Mouse (Mus musculus) MEL (cell line): Measurements from ENCODE around the gene Surf2.

Source experiments
- CHD2 ChIP-seq: IDR thresholded peaks from 2 replicates; pipeline ENCODE4 v1.6.1; 2011; ENCODE audit warnings: low read length, improper control_type of control experiment
- CTCF ChIP-seq, 3 experiments: IDR thresholded peaks in 2 of 3; conservative IDR thresholded peaks in 1 of 3; 2 replicates each; pipeline ENCODE4 v1.5.1; 2011 to 2012; ENCODE audit warnings: low read length in 3 of 3, low read depth in 2 of 3, mild to moderate bottlenecking in 2 of 3, improper control_type of control experiment in 1 of 3, inconsistent platforms in 1 of 3, mixed read lengths in 1 of 3, moderate library complexity in 1 of 3; ENCODE audit not compliant: control insufficient read depth in 1 of 3, insufficient read depth in 1 of 3, poor library complexity in 1 of 3, severe bottlenecking in 1 of 3
- ELF1 ChIP-seq: IDR thresholded peaks from 2 replicates; pipeline ENCODE4 v1.6.1; 2014; ENCODE audit warnings: low read depth, mild to moderate bottlenecking, inconsistent platforms, low read length, improper control_type of control experiment, moderate library complexity
- MAFK ChIP-seq: IDR thresholded peaks from 2 replicates; pipeline ENCODE4 v1.6.1; 2011; ENCODE audit warnings: low read depth, mild to moderate bottlenecking, low read length, improper control_type of control experiment, borderline replicate concordance
- MEF2A ChIP-seq: IDR thresholded peaks from 2 replicates; pipeline ENCODE4 v1.6.1; 2014; ENCODE audit warnings: low read depth, mild to moderate bottlenecking, inconsistent platforms, low read length, improper control_type of control experiment; ENCODE audit not compliant: poor library complexity, insufficient replicate concordance, severe bottlenecking; ENCODE audit errors: extremely low read depth
- POLR2AphosphoS2 ChIP-seq: IDR thresholded peaks from 2 replicates; pipeline ENCODE4 v1.6.1; 2011; ENCODE audit warnings: low read length, improper control_type of control experiment

DNA sequence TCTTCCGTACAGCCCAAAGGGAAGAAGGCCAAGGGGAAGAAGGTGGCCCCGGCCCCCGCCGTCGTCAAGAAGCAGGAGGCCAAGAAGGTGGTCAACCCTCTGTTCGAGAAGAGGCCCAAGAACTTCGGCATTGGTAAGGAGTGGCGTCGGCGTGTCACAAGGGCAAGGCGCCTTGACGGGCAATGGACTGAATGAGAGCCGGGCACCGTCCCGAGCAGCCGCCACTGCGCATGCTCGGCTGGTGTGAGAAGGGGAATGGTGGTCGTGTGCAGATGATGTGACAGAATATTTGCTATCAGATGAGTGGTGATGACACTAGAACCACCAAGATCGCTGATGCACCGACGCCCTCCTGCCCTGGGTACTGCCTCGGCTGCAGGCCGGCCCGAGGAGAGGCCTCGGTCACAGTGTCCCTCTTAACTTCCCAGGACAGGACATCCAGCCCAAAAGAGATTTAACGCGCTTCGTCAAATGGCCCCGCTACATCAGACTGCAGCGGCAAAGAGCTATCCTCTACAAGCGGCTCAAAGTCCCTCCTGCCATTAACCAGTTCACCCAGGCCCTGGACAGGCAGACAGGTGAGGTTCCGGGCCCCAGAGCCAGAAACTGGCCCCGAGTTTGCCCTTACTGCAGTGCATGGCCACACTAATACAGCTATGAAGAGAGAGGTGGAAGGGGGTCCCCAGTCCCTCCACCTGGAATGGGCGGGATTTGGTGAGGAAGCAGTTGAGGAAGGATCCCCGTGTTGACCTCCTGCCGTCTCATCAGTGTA lies 5.0 kb upstream of the Surf2 start:
- TF ChIP-seq CTCF (IDR thresholded peaks at IDR 0.05 in 2 of 3, conservative IDR thresholded peaks at IDR 0.05 in 1 of 3; ENCODE audit: control insufficient read depth in 1 of 3, insufficient read depth in 1 of 3, low read depth in 2 of 3, low read length in 3 of 3, poor library complexity in 1 of 3, severe bottlenecking in 1 of 3) (no peak), ELF1 (no peak), MAFK (no peak), CHD2 (no peak), POLR2AphosphoS2 (no peak; the same call in 1 of the 2 replicates), MEF2A (no peak)
